Mouse (Mus musculus) heart, postnatal 0 days (tissue): Measurements from ENCODE around the gene Tapbp.
A peak's percentile ranks its signal among the peaks of the same experiment; 100 is the strongest.

Experiments
- CTCF ChIP-seq: IDR thresholded peaks from 2 replicates; pipeline ENCODE4 v1.5.1; 2016; ENCODE audit warnings: antibody characterized with exemption, control low read depth, low read depth
- EP300 ChIP-seq: IDR thresholded peaks from 2 replicates; pipeline ENCODE4 v1.6.1; 2016; ENCODE audit warnings: antibody characterized with exemption, low read depth

GRCm38 (mm10) chr17:33897114-33897794 lies 18.4 kb upstream of the Tapbp start:
- TF ChIP-seq CTCF: peak; percentile 65
- TF ChIP-seq EP300: no peak
